Mouse (Mus musculus) lung, postnatal 25 days (tissue): ENCODE results near the gene Arf4.
"Not testable (repeated sequence)": the region's sequence is repeated elsewhere in the genome, so short reads cannot be mapped to it uniquely, and the experiment has no call there.

Source experiments
- DNase-seq: peaks from one replicate; pipeline ENCODE4 v3.0.0; 2022; ENCODE audit warnings: low spot score

Arf4 gene

GRCm38 (mm10) chr14:26662488-26662887 is 24.6 kb downstream of the Arf4 start:
- DNase-seq, result no peak

GRCm38 (mm10) chr14:26663851-26664250 is 26.0 kb downstream of the Arf4 start:
- no peak for DNase-seq

- DNase-seq, result no peak
These were observed 30.1 kb downstream of the Arf4 start for GRCm38 (mm10) chr14:26667991-26668370.

GRCm38 (mm10) chr14:26668371-26669291 is 30.8 kb downstream of the Arf4 start:
- peak; percentile 18 for DNase-seq

- DNase-seq, result peak; percentile 88
These were observed 31.6 kb downstream of the Arf4 start, which contains the start of gene Pde12 for GRCm38 (mm10) chr14:26669292-26670073. Pde12 (minus strand) TSS chr14:26669883.

- DNase-seq, result no peak
These were observed 33.1 kb downstream of the Arf4 start for GRCm38 (mm10) chr14:26670964-26671363.

GRCm38 (mm10) chr14:26671870-26672615 is 34.2 kb downstream of the Arf4 start:
- DNase-seq, result not testable (repeated sequence)

GRCm38 (mm10) chr14:26674476-26675169 is 36.7 kb downstream of the Arf4 start:
- not testable (repeated sequence) for DNase-seq

GRCm38 (mm10) chr14:26675371-26675770 is 37.5 kb downstream of the Arf4 start:
- DNase-seq, result no peak

GRCm38 (mm10) chr14:26675791-26676190 is 37.9 kb downstream of the Arf4 start:
- no peak for DNase-seq

- no peak for DNase-seq
These were observed 52.9 kb downstream of the Arf4 start for GRCm38 (mm10) chr14:26690727-26691126.

- DNase-seq, result no peak
These were observed 53.5 kb downstream of the Arf4 start for GRCm38 (mm10) chr14:26691363-26691762.

GRCm38 (mm10) chr14:26692974-26693373 is 55.1 kb downstream of the Arf4 start, which contains the start of gene Dnah12:
Dnah12 (plus strand) TSS chr14:26693274.
- no peak for DNase-seq

- DNase-seq, result no peak
These were observed 60.0 kb downstream of the Arf4 start for GRCm38 (mm10) chr14:26697912-26698311.

GRCm38 (mm10) chr14:26705246-26705645 is 67.4 kb downstream of the Arf4 start:
- DNase-seq, result not testable (repeated sequence)
